Mouse (Mus musculus) frontal cortex, adult (tissue): ENCODE measurements around the gene Ajm1.

Source experiments
- ATAC-seq: cut with Nextera tagmentation; 2 replicates; pipeline ENCODE4 v1.9.2; 2017; ENCODE audit warnings: mild to moderate bottlenecking, moderate library complexity, mixed read lengths; ENCODE audit not compliant: low TSS enrichment

Ajm1 gene

DNA sequence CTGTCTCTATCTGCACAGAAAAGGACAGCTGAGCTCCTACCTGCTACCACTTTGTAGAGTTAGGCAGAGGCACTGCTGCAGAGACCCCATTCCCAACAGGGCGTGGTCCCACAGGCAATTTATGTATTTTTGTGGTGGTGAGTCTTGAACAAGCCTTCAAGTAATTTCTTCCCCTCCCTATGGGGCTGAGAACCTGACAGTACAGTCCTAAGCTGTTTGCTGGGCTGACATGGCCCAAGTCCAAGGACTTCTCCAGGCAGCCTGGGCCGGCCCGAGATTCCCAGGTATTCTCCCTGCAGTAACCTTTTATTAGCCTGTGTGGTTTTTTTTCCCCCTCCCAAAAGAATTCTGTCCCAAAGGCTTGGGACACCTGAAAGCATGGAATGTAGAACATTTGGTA is 2.6 kb upstream of the Ajm1 start:
- no peak for ATAC-seq

DNA sequence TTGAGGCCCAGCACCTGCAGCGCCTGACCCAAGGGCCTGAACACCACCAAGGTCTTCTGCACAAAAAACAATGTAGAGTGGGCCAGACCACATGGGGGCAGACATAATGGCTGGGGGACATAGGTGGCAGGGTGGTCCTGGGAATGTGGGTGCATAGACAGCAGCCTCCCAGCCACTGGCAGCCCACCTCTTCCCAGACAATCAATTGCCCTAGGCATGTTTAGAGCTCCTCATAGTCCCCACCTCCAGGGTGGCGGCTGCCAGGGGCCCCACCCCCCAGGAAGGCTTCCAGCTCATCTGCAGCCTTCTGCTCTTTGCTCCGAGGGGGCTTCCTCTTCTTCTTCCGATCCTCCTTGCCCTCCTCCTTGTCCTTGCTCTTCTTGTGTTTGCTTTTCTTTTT is 2.0 kb upstream of the Ajm1 start:
- no peak for ATAC-seq

DNA sequence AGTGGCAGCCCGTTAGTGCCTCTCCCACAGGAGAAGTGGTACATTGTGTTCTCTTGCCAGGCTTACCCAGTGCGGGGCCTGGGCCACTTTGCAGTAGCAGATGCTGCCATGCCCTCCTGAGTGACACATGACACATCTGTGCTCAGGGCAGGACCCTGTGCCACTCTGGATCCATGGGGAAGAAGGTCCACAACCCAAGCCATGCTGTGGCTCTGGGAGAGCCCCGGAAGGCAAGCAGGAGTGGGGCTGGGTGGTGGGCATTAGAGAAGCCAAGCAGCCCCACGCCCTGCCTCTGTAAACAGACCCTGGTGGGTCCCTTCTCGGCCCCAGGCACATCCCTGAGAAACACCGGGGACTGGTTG is 1.5 kb upstream of the Ajm1 start:
- no peak for ATAC-seq

DNA sequence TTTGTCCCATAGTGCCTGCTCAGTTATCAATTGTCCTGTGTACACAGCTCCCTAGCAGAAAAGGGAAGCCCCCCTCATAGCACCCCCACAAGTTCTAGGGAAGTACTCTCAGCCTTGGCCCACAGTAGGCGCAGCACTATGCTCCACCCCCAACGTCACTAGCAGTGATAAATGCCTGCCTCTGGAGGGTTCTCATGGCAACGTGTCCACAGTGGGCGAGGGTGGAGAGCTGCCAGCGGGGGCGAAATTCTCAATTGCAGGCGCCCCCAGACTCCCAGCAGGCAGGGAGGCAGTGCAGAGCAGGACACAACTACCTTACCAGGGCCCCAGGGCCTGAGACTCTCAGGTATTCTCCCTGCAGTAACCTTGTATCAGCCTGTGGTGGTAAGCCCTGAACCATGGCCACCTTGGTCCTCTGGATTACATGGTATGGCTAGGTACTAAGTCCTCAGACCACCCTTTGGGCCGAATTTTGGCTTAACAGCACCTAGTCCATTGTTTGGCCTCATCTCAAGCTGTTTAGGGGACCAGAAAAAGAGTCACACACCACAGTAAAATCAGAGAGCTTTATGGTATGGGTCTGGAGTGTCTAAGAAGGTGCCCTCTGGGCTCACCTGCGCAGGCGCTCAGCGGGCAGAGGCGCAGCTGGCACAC is 1.0 kb upstream of the Ajm1 start:
- ATAC-seq, result peak; percentile 48

DNA sequence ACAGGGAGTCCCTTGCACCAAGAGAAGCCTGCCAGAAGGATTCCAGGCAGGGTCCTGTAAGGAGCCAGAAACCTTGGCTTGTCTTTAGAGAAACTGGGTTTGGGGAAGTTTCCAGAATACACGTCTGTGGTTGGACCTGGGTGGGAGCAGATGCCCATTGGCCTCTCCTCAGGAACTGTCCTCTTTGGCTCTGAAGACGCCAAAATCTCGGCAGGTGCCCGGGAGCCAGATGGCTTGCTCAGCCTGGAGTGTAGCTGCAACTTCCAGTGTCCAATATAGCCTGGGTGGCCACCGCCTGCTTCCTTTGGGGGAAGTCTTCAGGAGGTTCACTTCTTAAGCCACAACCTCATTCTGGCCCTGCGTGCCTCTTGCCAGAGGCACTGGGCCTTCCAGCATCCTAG is 344 bp upstream of the Ajm1 start:
- ATAC-seq, result peak; percentile 18; the same call in 1 of the 2 replicates

DNA sequence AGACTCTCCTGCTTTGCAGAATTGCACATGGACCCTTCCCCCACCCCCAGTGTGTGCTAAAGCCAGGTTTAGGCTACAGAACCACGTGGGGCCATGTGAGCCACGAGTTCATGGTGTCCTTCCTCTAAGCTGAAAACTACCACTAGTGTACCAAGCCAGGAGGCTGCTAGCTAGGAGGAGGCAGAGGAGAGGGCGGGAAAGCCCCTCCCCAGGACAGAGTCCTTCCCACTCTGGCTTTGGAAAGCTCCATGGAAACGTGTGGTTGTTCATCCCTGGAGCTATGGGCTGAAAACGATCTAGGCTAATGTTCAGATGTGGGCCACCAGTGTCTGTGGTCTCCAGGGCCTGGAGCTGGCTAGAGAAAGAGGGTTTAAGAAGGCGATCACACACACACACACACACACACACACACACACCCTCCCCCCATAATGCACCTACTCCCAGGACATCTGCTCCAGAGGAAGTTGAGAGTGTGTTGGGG is 896 bp downstream of the Ajm1 start:
- ATAC-seq, result no peak

DNA sequence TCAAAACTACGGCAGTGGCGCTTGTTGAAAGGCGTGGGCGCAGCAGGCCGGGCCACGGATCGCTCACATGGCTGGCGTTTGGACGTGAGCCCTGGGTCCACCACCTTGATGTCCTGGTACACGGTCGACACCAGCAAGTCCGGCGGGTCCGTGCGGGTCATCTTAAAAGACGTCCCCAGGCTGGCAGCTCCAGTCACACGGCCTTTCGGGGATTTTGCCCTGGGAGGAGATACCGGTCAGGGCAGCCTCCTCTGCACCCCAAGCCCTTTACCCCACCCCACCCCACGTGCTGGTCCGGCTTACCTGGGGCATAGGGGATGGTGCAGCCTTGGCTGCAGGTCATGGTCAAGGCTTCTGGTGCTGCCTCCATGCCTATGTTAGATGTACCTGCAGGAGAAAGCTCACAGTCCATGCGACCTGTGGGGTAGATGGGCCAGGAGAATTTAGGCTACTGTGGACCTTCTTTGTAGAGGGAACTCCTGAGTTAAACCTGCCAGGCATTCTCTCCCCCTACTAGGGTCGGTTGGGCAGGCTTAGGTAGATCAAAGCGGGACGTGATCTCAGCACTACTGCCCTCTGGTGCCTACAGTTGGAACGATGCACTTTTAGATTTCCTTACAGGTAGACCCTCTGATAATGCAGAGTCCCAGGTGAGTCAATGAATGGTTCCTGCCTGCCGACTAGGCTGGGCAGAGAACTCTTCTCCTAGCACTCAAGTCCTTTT is 1.7 kb downstream of the Ajm1 start:
- no peak for ATAC-seq

DNA sequence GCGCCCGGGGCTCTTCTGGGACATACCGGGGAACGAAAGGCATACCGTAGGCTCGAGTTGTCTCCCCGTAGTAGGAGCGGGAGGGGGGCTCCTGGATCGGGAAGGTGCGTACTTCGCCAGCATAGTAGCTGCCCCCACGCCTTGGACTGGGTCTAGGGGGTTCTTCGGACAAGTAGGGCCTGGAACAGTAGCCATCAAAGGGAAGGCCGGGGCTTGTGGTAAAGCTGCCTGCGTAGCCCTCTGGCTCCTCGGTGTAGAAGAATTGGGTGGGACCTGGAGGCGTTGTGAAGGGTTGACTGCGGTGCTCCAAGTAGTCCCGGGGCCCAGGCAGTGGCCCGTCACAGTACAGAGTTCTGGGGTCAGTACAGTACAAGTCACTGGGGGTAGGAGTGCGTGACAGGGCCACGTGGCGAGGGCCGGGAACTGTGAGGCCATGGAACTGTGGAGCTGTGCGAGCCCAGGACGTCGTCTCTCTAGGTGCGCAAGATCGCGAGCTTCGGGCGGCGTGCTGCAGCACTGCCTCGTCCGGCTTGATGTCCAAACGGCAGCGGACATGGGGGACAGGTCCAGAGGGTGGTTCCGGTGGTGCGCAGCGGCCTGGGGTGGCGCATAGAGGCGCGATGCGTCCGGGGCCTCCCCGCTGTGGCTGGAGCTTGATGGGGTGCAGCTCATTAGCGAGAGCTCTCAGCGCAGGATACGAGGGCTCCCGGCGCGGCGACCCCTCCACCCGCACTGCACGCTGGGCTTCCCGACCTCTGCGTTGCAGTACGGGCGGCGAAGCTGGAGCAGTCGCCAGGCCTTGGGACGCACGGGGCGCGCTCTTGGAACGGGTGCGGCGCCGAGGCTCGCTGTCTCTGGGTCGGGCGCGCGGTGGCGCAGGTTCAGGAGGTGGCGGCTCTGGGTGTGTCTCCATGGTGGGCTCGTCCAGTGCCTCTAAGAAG is 2.5 kb downstream of the Ajm1 start:
- ATAC-seq, result no peak

DNA sequence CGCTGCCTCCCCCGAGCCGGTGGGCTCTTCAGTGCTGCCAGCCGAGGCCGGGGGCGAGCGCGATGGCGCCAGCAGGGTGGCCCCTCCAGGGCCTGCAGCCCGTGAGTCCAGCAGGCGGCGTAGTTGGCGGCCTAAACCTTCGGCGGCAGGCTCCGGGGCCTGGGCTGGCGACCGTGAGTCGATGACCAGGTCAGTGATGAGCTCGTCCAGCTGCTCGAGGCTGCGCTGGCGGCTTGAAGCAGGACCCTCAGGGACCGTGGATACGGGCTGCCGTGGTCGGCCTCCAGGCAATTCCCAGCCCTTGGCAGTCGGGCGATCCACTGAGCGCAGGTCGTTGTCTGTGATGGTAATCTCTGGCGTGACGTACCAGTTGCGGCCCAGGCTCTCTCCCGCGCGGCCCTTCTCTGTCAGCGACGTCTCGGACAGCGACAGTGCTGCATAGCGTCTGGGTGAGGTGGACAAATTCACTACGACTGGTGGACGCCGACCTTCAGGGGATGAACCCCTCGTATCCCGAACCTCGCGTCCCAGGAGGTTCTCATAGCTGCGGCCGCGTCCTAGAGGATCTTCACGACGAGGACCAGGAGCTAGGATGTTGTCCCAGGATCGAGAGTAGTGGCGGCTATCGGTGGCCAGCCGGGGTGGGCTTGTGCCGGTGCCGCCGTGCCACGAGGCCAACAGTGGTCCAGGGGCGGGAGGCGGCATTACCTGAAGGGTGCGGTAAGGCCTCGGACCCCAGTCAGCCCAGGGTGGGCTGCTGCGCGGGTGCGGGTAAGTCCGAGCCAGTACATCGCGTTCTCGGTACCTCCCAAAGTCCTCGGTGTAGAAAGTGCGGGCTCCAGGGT is 3.4 kb downstream of the Ajm1 start:
- ATAC-seq, result no peak

DNA sequence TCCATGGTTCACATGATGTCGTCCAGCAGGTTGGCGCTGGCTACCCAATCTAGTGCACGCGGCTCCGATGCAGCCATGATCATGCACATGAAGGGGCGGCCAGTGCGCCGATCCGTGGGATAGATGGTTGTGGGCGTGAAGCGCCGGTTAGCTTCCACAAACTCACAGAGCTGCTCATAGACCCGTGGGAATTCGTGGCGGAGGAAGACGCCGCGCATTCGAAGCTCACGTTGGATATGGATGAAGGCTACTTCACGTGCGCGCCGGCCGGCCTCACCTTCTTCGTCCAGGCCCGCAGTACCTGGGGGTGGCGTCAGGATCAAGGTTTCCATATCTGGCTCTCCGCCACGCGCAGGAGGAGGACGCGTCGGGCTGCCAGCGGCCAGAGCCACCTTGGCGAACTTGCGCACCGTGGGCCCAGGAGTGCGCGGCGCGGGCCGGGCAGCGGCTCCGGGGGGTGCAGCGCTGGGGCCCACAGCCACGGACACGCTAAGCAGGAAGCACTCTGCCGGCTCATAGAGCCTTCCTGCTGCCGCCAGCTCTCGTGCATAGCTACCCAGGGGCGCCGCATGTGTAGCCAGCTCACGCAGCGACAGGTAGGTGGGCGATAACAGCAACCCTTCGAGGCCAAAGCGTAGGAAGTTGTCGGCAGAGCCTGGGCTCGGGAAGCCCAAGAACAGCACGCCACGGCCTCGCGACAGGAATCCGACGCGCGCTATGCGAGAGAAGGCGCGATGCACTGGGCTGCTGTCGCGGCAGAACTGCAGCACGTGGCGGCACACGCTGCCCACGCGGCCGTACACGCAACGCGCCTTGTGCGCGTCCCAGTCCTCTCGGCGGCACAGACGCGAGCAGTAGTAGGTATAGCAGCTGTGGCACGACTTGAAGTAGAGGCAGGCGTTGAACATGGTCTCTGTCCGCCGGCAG is 4.3 kb downstream of the Ajm1 start:
- no peak for ATAC-seq

DNA sequence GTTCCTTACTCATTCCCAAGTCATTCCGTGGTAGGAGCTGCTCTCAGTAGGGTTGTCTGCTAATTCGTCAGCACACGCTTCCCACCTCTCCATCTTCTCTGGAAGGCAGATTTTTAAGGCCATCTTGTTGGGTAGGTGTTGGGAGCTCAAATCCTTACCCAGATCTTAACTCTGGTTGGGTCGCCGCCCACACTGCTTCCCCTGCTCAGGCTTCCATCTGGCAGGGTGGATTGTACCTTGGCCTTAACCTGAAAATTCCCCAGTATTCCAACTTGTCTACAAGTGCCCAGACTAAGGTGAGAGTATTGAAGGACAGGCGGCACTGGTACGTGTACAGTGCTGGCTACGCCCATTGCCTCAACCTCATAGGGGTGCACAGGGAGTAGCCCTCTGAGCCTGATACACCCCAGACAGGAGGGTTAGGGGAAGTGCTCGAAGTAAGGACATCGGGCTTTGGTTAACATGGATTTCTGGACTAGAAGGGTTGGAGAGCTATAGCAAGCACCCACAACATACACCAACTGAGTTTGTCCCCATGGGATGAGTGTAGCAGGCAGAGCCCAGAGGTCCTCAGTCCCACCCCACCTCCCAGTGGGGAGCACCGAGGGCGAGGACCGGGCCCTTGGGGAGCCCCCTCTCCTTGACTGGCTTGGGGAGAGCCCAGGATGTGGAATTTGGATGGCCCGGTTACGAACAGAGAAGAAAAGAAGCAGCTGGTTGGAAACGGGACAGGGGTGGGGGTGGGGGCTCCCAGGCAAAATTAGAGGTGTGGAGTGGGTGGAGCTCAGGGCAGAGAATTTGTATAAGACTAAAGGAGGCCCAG is 5.3 kb downstream of the Ajm1 start:
- ATAC-seq, result peak; percentile 12; the same call in 1 of the 2 replicates

DNA sequence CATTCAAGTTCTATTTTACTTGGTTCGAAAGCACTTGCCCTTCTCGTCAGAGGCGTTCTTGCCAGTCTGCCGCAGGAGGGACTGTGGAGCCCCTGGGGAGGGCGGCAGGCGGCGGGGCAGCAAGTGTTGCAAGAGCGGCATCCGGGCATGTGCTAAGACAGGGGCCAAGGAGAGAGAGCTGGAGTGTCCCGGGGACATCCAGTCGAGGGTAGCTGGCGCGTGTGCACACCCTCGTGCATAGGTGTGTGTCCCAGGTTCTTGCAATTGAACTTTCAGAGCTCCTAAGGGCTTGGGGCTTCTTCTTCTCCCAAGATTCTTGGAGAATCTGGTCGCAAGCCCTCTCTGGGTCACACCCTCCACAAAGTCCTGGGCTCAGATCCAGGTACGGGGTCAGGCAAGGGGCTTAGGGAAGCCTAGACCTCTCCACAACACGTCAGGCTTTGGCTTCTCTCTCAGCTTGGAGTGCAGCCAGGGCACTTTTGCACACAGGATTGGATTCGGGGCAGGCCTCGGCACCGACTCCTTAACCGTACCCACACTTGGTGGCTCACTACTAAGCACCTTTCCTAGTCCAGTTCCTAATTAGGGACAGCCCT is 6.0 kb downstream of the Ajm1 start:
- ATAC-seq, result no peak

DNA sequence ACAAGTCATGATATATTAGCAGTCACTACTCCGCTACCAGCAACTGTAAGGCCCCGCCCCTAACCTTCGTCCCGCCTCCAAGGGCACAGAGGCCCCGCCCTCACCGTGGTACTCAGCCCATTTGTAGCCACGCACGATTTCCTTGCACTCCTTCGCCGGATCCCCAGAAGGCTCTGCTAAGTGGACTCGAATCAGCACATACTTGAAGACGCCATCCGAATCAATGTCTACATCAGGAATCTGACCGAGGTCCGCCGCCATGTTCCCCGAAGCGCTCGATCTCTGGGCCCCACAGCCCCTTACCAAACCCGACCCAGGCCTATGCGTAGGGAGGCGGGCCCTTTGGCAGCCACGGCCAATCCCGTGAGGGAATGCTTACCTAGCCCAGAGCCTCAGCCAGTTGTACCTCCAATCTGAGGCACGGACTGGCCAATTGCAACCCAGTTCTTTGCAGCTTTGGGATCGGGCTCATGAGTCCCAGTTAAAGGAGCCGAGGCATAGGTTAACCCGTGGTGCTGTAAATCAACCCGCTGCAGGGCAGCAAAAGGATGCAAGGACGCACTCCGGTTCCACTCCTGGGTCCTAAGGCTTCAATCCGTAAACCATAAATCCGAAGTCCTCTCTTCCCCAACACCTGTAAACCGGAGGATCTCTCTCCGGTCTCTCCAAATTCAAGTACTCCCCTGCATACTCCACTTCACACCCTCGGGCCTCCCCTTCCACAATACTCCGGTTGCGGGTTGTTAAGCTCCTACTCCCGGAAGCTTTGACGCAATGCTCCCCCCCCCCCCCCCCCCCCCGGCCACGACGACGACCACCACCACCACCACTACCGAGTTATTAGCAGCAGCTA is 6.8 kb downstream of the Ajm1 start, which contains the start of the genes Mamdc4 and Phpt1:
TSS of gene Mamdc4 (minus strand) at position 267 of the 853 bp plus-strand sequence.
TSS of gene Phpt1 (minus strand) at position 646 of the 853 bp plus-strand sequence.
- peak; percentile 90 for ATAC-seq

DNA sequence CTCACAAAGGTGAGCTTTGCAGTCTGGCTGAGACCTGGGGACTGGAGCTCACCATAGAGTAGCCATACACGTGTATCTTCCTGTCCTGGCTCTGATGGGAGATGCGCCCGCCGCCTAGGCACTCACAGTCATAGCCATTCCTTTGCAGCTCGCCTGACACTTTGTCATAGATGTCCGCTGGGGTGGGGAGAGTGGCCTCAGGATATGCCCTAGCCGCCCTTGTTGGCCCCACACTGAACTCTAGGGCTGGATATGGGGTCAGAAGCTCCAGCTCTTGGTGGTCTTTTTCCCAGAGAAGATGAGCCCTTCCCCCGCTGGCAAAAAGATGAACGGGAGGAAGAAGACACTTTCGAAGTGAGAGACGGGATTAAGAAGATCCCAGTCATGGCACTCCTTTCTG is 7.4 kb downstream of the Ajm1 start:
- no peak for ATAC-seq

DNA sequence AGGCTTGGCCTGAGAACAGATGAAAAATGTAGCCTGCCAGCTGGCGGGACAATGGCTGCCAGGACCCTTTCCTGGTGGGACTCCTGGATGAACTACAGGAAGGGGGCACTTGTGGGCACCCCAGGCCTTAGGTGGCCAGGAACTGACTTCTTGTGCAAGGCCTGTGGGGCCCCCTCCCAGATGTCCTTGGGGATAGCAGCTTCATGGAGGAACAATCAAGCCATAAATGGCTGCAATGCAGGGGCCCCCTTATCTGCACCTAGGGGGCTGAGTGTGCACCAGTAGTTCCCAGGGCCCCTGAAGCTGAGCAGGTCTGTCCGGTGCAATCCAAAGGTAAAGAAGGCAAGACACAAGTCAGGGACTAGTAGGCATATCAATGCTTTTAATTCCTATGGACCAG is 8.5 kb downstream of the Ajm1 start:
- ATAC-seq, result no peak

DNA sequence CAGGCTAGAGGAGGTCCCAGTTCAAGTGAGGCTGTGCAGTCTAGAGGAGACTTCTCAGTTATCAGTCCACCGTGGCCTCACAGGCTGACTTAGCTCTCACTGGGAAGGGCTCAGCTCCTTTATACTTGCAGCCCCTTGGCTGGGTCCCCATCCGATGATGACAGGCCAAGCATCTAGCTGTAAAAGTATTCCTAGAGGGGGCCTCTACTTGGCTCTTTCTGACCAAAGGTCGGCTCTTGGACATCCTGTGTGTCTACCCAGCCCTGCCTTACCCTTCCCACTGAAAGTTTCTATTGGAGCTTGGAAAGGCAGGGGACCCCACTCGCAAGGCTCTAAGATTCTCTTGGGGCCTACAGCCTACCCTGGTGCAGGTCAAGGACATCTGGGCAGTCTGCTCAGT is 10.3 kb downstream of the Ajm1 start:
- no peak for ATAC-seq

DNA sequence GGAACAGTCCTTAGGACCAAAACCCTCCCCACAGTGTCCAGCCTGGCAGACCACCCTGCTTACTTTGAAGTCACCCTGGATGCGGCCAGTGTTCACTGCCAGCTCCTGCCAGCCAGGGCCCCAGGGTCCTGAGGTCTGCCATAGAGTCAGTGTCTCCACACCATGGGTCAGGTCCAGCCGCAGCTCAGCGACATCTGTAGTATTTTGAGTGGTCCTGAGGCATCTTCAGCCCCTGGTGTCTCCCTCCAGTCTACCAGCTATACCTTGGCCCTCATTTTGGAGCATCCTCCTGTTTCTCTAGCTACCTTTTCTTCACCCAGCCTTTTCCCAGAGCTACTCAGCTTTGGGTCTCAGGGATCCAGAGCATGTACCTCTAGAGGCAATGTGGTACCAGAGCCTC is 12.2 kb downstream of the Ajm1 start:
- no peak for ATAC-seq

DNA sequence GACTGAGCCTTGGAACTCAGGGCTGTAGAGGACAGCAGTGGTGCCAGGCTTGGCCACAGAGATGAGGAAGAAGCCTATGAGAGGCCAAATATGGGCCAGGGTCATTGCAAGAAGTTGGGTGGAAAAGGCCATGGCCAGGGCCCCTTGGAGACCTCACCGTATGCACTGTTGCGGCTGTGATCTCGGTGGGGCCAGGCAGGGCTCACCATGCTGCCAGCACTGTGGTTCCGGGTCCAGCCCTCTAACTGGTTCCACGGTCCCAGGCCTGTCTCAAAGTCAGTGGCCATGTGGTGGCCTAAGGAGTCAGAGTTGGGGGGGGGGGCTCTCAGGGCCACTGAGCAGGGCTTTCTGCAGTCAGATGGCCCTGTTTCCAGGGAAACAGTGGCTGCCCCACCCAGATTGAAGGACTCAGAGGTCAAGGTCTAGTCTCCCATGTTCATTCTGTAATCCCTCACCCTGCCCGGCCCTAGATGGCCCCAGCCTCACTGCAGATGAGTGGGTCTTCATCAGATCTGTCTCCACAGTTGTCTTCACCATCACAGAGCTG is 13.0 kb downstream of the Ajm1 start:
- no peak for ATAC-seq
